Mouse (Mus musculus) small intestine, adult 2 months (tissue): Measurements from ENCODE around the gene Ctcfl.

ENCODE experiments used
- CTCF ChIP-seq: fragments of 200-500 bp; IDR thresholded peaks from 2 replicates; pipeline ENCODE4 v1.5.1; 2012; ENCODE audit warnings: low read depth, mild to moderate bottlenecking, control low read depth, inconsistent platforms, low read length, moderate library complexity, mixed read lengths; ENCODE audit not compliant: insufficient replicate concordance, insufficient read length; ENCODE audit errors: extremely low read depth
- POLR2A ChIP-seq: fragments of 200-500 bp; IDR thresholded peaks from 2 replicates; pipeline ENCODE4 v1.6.1; 2012; ENCODE audit warnings: low read depth, mild to moderate bottlenecking, control low read depth, inconsistent platforms, low read length, moderate library complexity

- no peak for TF ChIP-seq POLR2A
- no peak for TF ChIP-seq CTCF
Measured at GRCm38 (mm10) chr2:173109510-173109909, 9.8 kb downstream of the Ctcfl start.
